Mouse (Mus musculus) layer of hippocampus, adult 9-10 months (tissue): ENCODE results near the gene Dnajc2.
"Not testable (repeated sequence)": the region's sequence is repeated elsewhere in the genome, so short reads cannot be mapped to it uniquely, and the experiment has no call there.

ENCODE experiments used
- DNase-seq: peaks from one replicate; pipeline ENCODE4 v3.0.0; 2022; ENCODE audit warnings: low spot score

Dnajc2 gene

DNA sequence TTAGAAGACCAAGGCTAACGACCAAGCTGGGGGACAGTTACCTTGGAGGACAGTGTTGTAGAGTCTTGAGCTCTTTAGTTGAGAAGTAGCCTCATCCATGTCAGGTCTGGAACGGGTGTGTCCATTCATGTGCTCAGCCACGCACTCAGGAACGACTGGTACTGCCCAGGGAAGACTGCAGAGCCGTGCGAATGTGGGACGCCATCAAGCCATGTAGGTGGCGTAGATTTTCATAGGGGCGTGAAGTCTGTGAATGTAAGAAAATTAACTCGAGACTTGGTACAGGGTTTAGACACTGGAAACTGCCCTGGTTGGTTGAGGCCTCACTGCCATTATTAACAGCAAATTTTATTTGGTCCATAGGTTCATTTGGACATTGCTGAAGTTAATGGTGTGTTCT lies 41.4 kb downstream of the Dnajc2 start:
- DNase-seq, result no peak

DNA sequence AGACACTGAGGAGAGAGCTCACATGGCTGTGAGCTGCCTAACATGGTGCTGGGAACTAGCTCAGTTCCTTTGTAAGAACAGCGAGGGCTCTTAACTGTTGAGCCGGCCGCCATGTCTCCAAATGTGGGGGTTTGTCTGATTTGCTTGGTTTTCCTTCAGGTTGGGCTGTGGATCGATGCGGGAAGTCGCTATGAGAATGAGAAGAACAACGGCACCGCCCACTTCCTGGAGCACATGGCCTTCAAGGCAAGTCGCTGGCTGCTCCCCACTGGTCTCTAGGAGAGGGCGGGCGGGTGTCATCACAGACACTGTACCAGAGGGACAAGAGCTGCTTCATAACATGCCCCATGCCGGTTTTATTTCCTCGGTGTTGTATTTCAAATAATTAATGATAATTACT lies 45.2 kb downstream of the Dnajc2 start:
- no peak for DNase-seq

DNA sequence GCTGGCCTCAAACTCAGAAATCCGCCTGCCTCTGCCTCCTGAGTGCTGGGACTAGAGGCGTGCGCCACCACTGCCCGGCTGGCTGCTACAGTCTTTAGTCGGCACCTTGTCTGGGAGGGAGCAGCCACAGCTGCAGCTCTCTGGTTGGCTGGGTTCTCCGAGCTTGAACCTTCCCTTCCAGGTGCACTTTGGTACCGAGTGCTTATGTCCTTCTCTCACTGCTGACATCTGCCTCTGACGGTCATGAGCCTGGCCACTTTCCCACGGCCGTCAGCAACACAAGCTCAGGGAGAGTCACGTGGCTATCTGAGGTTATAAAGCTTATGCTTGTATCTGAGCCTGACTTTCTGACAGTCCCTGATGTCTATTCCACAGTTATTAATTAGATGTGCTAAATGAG lies 45.9 kb downstream of the Dnajc2 start:
- no peak for DNase-seq

DNA sequence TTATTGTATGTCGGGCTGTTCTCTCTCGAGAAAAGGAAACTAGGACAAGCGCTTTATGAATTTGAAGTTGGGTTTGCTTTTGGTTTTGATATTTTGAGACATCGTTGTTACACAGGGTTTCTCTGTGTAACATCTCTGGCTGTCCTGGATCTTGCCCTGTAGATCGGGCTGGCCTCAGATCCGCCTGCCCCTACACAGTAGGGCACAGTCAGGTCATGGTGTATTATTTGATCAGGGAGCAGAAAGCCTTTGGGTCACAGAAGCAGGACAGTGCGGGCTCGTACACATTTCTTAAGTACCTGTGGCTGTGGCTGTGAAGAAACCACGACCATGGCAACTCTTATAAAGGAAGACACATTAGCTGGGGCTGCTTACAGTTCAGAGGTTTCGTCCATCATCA lies 47.4 kb downstream of the Dnajc2 start:
- no peak for DNase-seq

DNA sequence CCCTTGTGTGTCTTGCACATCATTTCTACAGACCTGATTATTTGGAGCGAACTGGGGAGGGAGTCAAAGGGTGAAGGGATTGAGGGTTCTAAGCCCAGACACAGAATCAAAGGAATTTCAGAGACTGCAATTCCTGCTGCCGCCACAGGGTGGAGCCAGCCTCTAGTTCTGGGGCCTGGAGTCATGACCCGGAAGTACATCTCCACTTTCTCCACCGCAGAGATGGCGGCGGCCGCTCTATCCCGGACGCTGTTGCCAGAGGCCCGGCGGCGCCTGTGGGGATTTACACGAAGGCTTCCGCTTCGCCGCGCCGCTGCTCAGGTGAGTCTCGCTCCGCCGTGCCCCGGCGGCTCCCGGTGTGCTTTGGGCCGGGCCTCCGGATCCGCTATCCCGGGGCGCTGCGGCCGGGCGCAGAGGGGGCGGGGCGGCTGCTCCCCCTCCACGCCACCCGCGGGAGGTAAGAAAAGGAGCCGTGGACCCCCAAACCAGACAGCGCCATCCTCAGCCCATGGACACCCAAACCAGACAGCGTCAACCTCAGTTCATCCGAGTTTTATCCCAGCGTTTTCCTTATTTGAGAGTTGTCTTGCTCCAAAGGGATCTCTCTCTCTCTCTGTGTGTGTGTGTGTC lies 48.0 kb downstream of the Dnajc2 start, which contains the start of gene Pmpcb:
Pmpcb (plus strand) TSS at position 186 of the 630 bp plus-strand sequence.
- DNase-seq, result peak; percentile 93

DNA sequence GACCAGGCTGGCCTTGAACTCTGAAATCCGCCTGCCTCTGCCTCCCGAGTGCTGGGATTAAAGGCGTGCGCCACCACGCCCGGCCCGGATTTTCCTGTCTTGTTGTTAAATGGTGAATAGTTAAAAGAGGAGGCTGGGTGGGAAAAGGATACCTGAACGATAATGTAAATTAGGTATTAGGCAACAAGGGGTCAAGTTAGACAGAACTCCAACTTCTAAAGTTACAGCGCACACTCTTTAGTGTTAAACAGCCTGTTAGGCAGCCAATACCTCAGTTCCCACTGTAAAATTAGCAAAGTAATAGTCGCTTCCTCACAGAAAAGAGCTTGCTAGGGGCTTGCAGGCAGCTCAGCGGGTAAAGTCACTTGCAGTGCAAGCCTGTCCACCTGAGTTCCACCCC lies 49.0 kb downstream of the Dnajc2 start:
- DNase-seq, result no peak

DNA sequence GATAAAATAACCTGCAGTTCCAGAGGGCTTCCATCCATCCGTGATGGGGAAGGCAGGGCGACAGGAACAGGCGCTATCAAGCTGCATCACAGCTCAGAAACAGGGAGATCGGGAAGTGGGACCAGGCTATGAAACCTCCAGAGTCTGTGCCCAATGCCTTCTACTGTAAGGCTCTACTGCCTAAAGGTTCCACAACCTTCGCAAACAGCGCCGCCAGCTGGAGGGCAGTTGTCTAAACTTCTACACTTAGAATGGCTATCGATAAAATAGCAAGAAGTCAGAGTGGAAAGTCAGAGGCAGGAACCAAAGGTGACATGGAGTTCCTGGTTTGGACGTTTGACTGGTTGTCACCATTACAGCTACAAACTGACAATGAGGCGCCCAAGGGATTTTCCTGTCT lies 49.5 kb downstream of the Dnajc2 start:
- no peak for DNase-seq

DNA sequence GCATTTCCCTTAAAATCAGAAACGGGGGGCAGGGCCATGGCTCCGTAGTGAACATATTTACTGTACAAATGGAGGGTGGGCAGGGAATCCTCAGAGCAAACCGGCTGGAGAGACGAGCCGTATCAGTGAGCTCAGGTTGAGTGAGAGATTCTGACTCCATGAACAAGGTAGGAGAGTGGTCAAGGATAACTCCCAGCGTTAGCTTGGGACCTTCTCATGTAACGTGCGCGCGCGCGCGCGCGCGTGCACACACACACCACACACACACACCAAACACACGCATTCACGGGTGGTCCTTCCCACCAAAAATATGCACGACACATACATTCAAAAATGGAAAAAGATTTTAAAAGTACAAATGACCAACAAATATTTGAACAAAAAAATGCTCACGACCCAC lies 50.0 kb downstream of the Dnajc2 start:
- DNase-seq, result no peak

DNA sequence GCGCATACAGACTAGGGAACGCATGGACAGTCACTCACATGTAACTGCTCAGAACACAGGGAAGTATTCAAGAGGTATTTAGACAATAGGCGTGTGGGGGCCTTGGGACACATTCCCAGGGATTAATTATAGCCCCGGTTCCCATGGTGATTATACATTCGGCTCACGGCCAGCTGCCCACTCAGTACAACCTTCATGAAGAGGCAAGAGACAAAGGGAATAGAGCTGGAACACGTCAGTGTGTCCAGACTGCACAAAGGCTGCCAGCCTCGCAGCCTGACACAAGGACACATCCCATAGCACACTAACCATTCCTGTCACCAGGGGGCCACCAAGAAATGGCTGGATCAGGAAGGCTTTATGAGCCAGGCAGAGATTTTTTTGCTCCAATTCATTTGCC lies 52.1 kb downstream of the Dnajc2 start:
- DNase-seq, result peak; percentile 63

DNA sequence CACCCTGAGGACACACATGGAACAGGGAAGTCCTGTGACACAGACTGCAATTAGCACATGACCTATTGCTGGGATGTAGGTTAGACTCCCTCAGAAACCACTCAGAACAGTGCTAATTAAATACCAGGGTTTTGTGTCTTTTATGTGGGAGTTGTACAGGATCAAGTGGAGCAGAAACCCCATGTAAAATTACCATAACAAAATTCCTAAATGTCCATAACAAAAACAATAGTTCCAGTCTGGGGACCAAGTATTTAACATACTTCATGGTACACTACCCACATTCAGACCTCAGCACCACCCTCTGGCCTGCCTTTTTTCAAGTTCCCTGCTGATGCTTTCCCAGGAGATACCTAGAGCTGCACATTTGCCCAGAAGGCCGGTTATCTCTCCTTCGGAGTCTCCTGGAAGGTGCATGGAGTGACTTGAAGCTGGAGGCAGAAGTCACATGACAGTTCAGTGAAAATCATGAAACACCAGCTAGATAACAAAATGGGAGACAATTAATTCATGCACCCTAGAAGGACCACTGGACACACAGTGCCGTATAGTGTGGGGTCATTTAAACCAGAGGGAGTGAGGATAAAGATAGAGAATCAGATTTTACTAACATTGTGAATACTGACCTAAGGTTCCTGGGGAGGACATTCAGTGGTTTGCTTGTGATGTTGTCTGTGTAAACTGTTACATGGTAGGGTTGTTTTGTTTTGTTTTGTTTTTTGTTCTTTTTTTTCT lies 52.7 kb downstream of the Dnajc2 start:
- DNase-seq, result no peak

DNA sequence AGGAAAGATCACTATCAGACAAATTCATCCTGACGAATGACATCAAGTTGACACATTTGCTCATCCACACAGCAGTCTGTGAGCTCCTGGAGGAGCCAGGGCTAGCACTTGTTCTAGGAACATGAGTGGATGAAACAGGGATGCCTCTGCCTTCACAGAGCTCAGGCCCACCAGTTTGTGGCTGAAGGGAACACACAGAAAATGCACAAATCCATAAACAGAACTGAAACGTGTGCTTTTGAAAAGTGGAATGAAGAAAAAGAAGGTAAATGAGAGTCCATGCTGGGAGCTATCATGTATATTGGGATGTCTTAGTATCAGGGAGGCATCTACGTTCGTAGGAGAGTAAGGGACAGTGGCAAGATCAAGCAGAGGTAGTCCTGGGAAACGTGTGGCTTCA lies 55.9 kb downstream of the Dnajc2 start:
- DNase-seq, result no peak

DNA sequence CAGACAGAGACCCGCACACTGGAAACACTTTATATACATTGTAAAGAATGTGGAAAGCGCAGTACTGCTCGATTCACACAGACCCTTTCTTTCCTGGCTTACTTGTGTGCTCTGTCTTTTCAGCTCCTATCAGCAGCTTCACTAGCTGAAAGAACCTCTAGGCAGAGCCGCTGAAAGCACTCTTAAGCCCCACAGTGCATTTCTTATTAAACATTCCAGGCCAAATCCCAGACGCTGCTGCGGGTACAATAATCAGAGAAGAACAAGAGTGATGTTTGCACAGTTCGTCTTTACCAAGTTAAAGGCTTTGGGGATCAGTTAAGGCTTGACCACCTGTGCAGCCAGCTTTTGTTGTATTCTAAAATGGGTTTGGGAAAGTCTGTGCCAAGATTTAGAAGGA lies 60.2 kb downstream of the Dnajc2 start:
- DNase-seq, result no peak

DNA sequence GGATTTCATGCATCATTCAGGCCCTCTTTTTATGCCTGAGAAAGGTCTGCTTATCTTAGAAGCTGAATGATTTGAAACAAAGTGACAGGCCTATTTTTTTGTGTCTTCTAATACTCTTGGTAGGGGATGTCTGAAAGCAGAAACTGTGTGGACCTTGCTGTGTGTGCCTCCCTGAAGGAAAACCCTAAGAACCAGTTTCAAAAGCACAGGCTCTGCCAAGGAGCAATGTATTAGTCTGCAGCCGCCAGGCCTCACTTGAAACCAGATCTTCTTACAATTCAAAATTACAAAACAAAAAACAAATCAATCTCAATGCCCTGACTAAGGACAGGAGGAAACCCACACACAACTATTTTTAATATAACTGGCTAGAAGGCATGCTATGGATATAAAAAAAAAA lies 60.6 kb downstream of the Dnajc2 start:
- DNase-seq, result no peak

DNA sequence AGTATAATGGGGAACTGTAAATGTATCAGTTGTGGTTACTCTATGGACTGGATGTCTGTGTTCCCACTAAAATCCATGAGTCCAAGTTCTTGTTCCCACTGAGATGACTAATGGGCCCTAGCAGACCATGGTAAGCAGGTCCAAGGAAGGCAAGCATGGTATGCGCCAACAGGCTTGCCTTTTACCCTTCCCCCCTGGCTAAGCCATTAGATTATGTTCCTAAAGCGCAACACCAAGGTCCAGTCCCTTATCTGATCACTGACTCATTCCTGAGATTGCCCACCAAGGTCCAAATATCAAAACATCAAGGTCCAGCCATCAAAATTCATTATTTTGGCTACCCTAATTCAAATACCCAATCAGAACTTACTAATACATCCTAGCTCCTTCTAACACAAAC lies 65.8 kb downstream of the Dnajc2 start:
- DNase-seq, result no peak

DNA sequence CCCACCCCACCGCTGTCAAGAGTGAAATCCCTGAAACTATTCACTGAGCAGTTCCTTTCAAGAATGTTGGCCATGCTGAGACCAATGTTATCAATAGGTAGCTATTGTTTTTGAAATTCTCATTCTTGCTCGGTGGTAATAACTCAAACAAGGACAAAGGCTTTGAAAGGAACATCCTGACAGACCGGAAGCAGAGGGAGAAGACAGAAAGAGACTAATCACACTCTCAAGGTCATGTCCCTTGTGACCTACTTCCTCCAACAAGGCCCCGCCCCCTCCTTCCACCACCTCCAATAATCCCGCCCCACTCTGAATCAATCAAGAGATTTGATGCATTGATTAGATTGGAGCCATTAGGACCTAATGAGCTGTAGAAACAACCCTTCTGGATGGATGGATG lies 66.5 kb downstream of the Dnajc2 start:
- DNase-seq, result no peak

DNA sequence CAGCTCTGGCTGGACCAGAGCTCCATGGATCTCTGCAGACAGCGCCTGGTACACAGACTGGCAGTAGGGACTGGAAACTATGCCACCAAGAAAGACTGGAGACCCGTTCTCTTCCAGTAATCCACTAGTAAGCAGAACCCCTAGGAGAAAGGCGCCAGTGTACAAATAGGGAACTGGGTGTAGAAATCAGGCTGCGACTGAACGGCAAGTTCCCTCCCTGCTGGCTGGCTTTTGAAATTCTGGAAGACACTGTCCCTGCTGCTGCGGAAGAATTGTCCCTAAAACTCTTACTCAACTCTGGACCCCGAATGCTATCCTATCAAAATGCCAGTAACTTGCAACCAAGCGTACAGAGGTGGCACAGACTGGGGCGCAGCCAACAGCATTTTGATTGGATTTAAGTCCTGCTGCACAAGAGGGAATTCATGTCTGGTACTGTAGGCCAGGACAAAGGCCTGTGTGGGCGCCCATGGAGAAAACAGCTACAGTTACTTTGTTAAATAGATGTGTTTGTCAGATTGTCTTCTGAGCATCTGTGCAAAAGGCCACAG lies 67.8 kb downstream of the Dnajc2 start:
- DNase-seq, result no peak

DNA sequence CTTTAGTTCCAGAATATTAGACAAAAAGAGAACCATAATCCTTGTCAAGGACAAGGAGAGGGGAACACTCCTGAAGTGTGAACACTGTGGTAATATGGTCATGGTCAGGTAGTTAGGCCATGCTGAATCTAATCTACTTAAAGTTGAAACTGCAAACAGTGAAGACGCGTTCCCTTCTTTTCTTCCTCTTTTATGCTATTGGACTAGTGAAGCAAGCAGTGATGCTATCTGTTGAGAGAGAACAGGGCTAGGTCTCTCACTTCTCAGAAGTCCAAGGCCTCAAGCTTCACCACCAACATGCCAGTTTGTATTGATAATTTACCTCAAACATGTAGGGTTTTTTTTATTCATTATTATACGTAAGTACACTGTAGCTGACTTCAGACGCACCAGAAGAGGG lies 70.6 kb downstream of the Dnajc2 start:
- no peak for DNase-seq

DNA sequence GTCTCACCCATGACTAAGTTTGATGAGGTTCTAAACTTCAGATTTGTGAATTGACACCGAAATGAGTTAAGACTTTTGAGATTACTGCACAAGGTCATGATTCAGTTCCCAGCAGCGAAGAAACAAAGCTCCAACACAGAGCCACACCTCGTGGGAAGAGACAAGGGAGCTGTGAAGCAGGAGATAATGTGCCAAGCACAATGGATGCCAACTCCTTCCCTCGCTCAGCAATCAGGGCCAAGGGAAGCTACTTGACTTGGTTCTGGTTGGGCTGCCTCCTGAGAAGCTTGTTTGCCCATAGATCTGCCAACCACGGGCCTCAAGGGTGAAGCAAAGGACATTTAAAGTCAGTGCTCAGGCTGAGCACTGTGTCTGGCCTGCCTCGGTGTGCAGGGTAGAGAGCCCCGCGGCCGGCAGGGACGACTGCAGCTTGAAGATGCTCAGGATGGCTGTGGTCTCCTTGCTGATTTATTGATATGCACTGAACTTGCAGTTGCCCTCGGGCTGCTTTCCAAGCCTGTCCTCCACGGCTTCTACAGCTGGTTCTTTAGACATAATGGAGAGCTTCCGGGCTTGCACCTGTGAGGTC lies 72.8 kb downstream of the Dnajc2 start:
- DNase-seq, result no peak

DNA sequence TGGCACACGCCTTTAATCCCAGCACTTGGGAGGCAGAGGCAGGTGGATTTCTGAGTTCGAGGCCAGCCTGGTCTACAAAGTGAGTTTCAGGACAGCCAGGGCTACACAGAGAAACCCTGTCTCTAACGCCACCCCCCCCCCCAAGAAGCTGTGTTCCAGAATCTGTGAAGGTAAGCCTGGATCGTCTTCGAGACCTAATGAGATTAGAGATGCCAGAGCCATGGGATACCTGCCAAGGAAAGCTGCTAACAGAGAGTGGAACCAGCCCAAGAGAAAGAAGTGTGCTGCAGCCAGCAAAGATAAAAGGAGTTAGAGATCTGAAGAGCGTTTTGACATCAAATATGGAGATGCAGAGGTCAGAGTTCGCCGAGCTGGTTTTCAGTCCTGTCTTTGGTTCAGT lies 77.0 kb downstream of the Dnajc2 start:
- DNase-seq, result not testable (repeated sequence)
